Mouse (Mus musculus): ENCODE measurements around the gene Mgat4b.

The Mgat4b gene

DNA sequence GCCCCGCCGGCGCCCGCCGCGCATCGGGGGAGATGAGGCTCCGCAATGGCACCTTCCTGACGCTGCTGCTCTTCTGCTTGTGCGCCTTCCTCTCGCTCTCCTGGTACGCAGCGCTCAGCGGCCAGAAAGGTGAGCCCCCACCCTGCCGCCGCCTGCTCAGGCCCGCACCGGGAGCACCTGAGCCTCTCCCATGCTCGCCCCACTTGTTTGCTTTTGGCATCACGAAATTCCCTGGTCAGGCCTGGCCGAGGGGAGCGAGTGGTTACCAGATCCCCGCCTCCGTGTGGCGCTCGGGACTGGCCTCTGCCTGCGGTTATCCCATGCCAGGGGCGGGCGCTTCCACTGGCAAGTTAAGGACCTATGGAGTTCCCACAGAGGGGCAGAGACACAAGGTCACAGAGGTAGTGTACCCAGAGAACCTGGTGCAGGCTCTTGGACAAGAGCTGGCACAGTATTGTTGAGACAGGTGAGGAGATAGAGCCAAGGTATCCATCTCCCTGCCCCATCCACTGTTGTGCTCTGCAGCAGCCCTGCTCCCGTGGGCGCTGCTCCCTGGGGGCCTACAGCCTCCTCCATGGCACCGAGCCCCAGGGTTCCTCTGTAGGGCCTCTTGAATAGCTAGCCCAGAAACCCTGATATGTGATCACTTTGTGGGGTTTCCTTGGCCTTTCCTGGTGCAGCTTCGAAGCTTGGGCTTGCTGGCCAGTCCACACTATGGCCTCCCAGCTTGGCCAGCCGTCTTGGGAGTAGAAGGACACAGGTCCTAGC lies 15.1 kb downstream of the Mgat4b start:
- DNase-seq (ENCODE audit: low spot score), result no peak

DNA sequence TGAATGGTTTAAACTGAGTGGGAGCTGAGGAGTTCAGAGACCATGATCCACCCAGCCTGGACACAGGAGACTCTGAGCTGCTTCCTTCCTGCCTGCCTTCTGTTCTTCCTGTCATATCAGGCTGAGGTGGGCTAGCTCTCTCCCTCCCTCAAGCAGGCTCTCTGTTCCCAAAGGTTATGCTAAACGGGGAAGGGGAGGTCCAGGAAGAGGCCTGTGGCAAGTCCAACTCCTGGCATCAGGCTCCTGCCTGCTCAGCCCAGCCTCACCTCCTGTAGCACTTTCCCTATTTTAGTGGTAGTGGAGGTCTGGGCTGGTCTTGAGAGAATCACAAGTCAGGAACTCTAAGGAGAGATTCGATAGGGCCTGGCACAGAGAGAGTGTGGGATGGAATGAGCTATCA lies 15.7 kb downstream of the Mgat4b start:
- DNase-seq (ENCODE audit: low spot score), result no peak

DNA sequence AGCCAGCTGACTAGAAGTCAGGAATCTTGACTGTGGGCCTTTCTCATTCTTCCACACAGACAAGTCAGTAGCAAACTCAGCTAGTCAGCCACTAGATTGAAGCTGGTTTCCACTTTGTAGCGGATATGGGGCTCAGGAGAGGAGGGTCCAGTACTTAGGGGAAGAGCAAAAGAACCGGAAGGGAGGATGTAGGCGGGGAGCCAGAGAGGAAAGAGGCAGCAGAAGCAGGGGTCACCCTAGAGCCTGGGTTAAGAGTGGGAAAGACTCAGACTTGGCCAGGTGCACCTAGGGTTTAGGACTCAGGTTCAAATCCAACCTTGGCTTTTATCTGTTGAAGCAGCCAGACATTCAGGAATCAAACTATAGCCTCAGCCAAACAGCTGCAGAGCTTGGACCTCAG lies 16.5 kb downstream of the Mgat4b start:
- no peak for DNase-seq (ENCODE audit: low spot score)

DNA sequence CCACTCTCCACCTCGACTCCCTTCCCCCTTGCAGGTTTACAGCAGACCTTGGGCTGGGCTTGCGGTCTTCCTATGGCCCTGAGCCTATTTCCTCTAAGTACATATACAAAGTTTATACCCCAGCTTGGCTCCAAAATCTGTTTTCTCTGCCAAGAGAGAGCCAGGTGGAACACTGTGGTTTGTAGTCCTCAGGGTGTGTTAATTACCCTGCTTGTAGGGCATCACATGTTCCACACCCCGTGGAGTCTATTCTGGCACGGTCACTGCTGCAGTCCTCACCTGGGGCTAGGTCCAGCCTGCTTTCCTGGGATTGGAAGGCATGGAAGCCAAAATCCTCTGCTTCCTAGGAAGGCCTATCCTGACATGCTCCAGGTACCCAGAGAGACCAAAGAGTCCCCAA lies 17.0 kb downstream of the Mgat4b start:
- DNase-seq (ENCODE audit: low spot score), result no peak

DNA sequence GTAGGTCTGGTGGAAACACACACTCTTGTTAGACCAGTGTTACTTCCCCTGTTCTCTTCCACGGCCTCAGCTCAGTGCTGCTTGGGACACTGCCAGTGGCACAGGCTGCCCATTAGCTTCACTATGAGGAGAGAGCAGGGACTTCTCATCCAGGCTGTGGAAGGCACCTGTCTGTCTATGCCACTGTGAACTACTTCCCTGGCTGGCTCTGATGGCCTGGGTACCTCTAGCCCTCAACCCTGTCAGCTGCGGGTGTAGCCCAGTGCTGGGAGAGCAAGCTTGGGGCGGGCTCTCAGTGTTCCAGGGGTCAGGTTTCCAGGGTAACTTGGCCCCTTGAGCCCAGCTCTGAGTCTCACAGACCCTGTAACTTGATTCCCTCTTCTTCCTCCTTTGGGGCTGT lies 18.1 kb downstream of the Mgat4b start:
- no peak for DNase-seq (ENCODE audit: low spot score)

DNA sequence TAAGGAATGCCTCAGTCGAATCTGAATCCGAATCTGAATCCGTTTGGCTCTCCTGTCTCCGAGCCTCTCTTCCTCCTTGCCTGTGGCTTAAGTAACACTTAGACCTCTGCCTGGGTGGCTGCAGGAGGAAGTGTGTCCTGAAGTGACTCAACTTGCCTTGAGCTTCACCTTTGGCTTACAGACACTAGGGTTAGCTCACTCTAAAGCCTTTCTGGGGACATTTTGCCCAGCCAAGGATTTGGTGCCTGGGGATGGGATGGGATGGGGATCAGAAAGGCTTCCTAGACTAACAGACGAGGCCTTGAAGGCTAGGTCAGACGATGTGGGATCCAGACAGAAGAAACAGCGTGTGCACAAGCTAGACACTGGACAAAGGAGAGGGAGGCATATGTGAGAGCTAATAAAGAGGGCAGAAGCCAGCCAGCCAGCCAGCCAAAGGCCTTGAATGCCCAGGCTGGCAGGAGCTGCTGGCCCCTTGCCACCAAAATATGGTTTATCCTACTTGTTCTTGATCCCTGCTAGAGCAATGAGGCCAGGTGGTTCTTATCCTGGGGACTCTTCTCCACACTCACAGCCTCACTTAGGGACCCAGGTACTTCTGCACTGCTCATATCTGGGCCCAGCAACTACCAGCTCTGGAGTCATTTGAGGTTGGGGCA lies 18.7 kb downstream of the Mgat4b start:
- no peak for DNase-seq (ENCODE audit: low spot score)

DNA sequence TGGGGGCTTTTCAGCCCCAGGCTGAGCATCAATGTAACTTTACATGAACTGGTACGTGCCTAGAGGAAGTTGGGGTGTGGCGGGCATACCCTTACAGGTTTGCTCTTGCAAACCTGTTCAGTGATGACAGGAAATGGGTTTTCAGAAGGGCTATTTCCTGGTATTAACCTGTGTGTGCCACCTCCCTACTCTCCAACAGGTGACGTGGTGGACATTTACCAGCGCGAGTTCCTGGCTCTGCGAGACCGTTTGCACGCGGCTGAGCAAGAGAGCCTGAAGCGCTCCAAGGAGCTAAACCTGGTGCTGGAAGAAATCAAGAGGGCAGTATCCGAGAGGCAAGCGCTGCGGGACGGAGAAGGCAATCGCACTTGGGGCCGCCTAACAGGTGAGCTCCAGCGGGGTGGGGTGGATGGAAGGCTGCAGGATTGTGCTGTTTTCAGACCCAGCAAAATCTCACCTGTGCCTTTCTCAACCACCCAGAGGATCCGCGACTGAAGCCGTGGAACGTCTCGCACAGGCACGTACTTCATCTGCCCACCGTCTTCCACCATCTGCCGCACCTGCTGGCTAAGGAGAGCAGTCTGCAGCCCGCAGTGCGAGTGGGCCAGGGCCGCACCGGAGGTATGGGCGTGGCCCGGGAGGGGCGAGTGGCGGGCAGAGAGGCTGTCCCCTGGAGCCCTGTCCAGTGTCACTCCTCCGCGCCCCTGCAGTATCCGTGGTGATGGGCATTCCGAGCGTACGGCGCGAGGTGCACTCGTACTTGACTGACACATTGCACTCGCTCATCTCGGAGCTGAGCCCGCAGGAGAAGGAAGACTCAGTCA lies 20.0 kb downstream of the Mgat4b start:
- DNase-seq (ENCODE audit: low spot score), result peak; percentile 32

DNA sequence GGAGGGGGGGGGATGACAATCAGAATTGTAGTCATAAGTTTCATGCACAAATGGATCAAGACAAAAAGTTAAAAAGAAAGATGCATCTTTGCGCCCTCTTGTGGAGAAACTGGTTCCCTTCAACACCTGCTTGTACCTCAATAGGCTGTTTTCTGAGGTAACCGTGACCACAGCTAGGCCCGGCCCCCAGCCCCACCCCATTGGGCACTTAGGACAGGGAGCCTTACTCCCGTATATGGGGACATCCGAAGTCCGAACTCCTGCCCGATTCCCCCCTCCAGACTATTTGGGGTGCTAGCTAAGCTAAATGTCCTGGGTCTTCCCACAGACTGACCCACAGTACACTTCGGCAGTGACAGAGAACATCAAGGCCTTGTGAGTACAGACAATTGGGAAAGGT lies 20.7 kb downstream of the Mgat4b start:
- DNase-seq (ENCODE audit: low spot score), result peak; percentile 74

DNA sequence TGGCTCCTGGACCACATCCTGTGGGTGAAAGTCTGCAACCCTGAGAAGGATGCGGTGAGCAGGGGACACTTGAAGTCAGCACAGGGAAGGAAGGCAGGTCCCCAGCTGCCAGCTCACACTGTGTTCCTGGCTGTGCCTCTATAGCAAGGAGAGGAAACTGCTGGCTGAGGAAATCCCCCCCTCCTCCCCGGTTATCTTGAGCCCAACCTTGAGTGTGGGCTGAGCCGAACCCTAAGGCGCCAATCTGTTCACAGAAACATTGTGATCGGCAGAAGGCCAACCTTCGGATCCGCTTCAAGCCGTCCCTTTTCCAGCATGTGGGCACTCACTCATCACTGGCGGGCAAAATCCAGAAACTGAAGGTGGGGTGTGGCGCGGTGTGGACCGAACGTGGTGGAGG lies 22.3 kb downstream of the Mgat4b start:
- DNase-seq (ENCODE audit: low spot score), result peak; percentile 30

DNA sequence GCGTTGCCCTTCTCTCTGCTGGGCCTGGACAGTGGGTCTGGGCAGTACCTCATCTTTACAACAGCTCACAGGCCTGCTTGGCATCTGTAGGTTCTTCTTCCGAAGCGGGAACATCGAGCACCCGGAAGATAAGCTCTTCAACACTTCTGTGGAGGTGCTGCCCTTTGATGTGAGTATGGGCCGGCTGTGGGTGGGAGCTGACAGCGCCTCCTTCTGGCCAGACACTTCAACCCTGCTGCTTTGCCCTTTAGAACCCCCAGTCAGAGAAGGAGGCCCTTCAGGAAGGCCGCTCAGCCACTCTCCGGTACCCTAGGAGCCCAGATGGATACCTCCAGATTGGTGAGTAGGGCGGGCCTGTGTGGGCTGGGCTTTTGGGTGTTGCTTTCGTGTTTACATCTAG lies 23.3 kb downstream of the Mgat4b start:
- DNase-seq (ENCODE audit: low spot score), result peak; percentile 12

DNA sequence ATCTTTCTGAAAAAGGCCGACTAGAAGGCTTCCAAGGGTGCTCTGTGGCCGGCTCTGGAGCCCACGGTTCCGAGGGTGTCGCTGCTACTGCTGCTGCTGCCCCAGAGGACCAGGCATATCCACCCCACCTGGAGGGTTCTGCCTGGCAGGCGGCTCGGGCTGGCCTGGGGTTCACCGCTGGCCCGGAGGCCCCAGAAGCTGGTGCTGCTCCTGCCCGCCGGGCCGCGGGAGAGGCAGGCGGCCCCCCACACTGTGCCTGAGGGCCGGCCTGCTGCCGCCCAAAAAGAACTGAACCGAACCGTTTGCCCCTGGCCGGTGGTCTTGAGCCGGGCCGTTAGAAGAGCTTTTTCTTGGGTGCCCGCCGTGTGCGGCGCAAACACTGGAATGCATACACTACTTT lies 23.9 kb downstream of the Mgat4b start:
- DNase-seq (ENCODE audit: low spot score), result no peak

DNA sequence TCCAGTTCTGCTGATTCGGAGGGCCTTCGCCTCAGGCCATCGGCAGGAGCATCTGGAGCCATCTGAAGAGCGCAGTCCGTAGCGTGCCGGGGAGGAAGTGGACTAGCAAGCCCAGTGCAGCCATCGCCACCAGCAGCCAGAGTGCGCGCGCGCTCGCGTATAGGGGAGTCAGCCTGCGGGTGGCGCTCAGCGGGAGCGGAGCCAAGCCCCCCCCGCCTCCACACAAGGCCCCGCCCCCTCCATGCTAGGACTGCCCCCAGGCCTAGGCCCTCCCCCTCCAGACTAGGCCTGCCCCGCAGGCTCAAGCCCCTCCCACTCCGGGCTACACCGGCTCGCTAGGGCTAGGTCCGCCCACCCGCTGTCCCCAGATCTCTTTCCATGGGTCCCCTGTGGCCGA lies 25.8 kb downstream of the Mgat4b start:
- peak; percentile 89 for DNase-seq (ENCODE audit: low spot score)

DNA sequence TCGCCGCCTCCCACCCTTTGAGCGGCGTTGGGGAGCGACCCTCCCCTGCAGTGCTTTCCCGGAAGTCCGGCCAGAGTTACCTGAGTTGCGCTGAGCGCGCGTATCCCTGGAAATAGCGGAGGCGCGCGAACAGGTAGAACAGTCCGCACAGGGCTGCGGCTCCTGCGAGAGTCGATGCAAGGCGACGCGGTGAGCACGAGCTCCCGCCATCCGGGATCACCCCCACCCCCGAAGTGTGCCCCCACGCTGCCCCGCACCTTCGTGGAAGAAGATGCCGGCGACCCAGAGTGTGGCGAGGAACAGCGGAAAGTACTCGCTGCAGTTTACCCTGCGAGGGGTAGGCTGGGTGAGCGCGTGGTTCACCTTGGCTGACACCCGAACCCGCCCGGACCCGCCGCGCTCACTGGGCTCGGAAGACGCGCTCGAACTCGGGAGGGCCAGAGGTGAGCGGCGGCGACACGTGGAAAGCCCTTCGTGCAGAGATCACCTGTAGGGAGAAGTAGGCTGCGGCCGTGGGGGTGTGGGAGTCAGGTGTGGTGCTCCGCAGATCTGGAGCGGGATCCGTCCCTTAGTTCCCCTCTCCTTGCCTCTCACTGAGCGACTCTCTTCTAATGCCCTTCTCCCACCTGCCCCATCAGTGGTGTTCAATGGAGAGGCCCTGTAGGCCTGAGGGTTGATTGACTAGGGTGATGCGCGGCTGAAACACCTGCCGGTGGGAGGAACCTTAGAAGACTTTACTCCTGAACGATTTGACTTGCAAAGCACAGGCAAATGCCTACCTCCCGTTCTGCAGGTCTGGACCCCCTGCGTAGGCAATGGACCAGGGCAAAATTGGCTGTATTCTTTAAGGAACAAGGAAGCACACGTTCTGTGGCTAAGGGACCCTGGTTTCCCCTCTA lies 26.5 kb downstream of the Mgat4b start:
- no peak for DNase-seq (ENCODE audit: low spot score)

DNA sequence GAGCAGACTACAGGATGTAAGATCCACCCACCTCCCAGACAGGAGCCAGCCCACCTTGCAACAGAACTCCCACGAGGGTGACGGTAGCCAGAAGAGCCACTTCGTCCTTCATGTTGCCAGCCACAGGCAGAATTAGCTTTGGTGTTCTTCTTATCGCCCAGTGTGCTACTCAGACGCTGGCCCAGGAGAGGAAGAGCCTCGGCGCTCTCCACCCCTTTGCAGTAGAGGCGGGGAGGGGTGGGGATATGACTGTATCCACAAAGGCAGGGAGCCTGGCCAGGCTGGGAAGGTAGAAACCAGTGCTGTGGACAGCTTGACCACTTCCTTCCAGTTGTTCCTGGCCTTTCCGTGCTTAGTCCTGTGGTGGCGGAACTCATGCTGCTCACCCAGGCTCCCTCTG lies 27.6 kb downstream of the Mgat4b start, which contains the start of gene Ltc4s:
TSS of gene Ltc4s (minus strand) at position 293 of the 400 bp plus-strand sequence.
- peak; percentile 39 for DNase-seq (ENCODE audit: low spot score)

DNA sequence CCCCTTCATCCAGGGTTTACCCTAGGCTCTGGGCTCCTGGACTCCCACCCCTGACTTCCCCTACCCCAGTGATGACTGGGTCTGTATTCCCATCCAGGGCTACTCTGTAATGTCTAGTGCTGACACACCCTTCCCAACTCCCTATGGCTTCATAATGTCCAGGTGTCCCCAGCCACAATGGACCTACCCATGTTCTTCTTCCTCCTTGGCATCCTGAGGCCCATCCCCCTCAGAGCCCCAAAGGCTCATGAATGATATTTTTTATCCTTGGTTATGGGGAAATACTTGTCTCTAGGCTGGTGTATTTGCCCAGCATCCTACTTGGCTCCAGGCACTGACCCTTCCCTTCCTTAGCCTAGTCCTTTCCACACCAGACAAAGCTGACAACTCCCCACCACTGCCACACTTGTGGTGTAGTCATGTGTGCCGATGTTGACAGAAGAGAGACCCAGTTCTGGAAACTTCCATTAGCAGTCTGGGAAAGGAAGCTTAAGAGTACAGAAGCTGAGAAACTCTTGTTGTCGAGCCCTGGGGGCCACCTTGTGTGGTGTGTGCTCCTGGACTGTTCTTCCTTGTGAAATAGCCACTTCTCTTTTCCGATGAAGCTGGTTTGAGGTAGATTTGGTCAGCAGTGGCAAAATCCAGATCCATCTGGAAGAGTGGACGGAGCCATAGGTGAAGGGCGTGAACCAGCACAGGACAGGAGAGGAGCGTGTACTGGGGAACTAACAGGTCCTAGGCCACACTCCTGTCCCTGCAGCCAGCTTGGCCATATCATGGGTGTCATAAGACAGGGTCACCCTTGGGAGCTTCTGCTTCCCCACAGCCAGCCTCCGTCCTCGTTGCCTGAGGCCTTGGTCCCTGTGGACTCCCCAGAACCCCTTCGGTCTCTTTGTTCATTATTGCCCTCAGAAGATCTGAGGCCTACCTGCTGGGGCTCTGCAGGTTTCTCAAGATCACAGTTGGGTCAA lies 28.4 kb downstream of the Mgat4b start:
- no peak for DNase-seq (ENCODE audit: low spot score)

DNA sequence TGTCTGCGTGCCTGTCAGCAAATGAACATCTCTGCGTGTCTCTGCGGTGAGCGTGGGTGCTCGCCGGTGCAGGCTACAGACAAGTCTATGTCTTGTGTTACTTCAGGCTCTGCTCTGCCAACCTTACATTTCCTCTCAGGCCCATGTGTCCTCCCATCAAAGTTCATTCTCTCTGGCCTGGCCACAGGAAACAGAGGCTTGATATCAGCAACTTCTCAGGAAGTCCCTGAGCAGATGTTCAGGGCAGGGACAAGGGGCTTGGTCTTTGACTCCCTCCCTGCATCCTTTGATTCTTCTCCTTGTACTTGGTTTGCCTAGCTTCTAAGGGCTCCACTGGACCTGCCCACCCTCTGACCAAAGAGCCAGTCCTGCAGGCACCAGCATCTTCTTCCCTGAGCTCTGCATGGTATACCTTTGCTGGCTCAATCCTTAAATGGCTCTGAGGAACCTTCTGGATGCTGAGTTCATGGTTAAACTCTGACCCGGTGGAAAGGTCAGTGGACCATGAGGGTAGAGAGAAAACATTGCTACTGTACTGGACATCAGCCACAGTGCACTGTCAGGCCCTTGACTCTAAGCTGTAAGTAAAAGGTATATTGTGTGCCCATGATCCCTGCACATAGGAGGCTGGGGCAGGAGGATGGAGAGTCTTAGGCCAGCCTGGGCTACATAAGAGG lies 29.7 kb downstream of the Mgat4b start:
- DNase-seq (ENCODE audit: low spot score), result peak; percentile 28

DNA sequence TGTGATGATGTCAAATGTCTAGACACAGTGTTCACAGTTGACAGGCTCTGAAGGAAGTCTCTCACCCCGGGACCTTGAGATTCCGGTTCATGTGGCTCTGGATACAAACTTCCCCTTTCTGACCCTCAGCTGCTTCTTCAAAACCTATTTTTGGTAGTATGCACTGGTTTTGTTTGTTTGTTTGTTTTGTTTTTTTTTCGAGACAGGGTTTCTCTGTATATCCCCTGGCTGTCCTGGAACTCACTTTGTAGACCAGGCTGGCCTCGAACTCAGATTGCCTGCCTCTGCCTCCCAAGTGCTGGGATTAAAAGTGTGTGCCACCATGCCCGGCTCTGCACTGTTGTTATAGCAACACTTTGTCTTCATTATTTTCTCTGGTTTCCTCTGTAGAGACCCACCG lies 33.2 kb downstream of the Mgat4b start:
- DNase-seq (ENCODE audit: low spot score), result no peak

DNA sequence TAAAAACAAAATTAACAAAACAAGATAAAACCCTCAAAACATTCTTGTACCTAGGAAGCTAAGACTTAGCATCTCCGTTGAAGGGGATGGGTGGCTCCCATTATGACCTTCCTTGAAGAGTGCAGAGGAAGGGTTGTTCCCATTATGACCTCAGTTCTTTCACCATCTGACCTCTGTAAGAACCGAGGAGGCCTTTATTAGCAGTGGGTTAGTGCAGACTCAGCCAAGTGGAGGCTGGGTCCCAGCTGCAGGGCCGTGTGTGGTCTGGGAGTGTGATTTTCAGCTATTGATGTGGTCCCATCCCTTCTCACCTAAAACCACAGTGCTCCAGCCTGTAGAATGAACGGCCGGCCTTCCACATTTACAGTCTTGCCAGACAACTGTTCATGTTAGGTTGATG lies 34.6 kb downstream of the Mgat4b start:
- no peak for DNase-seq (ENCODE audit: low spot score)

DNA sequence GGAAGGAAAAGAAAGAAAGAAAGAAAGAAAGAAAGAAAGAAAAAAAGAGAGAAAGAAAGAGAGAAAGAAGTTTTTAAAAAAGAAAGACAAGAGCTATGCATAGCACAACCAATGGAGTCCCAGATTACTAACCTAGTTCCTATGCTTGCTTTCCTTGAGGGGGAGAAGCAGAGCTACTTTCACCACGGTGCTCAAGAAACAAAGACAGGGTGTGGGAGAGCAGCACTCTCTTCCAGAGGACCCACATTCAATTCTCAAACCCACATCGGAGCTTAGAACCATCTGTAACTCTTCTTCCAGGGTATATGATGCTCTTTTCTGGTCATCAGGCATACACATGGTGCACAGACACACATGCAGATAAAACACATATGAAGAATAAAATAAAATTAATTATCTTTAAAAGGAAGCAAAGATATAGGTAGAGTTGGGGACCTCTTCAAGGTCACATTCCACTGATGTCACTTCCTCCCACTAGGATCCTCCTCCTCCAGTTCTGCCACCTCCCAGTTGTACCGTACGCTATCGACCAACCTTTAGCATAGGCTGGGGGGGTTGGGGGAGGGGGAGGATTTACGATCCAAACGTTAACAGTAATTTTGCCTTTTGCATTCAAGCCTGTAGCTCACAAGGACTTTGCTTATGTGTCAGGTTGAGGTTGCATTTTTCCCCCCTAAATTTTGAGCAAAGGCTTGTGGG lies 37.9 kb downstream of the Mgat4b start:
- no peak for DNase-seq (ENCODE audit: low spot score)

Measured in layer of hippocampus, adult 11-12 months (tissue).